Mouse (Mus musculus) bone marrow macrophage, adult 2 months (primary cell): ENCODE measurements around the gene Ndufb5. TPM values are rescaled to one million over a fixed set of nuclear protein-coding genes. Genes with fewer than 3 reads are reported as not detected.
A peak's percentile ranks its signal among the peaks of the same experiment; 100 is the strongest.
"Not testable (repeated sequence)": the region's sequence is repeated elsewhere in the genome, so short reads cannot be mapped to it uniquely, and the experiment has no call there.

Experiments used
- H3K27ac ChIP-seq: 2 replicates; pipeline ENCODE4 v1.5.1; 2012; ENCODE audit warnings: low read depth, low read length; ENCODE audit not compliant: insufficient read depth
- H3K4me1 ChIP-seq: 2 replicates; pipeline ENCODE4 v1.6.1; 2012; ENCODE audit warnings: low read length; ENCODE audit not compliant: control insufficient read depth, insufficient read depth
- H3K4me3 ChIP-seq: 2 replicates; pipeline ENCODE4 v1.5.1; 2012; ENCODE audit warnings: mild to moderate bottlenecking, low read length, moderate library complexity; ENCODE audit not compliant: insufficient read depth
- CTCF ChIP-seq: IDR thresholded peaks from 2 replicates; pipeline ENCODE4 v1.5.1; 2012; ENCODE audit warnings: low read depth, mild to moderate bottlenecking, low read length, moderate library complexity
- POLR2A ChIP-seq: IDR thresholded peaks from 2 replicates; pipeline ENCODE4 v1.6.1; 2012; ENCODE audit warnings: mild to moderate bottlenecking, low read depth, low read length, borderline replicate concordance
- polyA plus RNA-seq: library from polyadenylated mRNA; stranded (reverse); fragments of >200 nt; gene quantifications from 2 replicates; pipeline ENCODE4 v1.2.4, GENCODE M21; 2012; ENCODE audit not compliant: missing spikeins, insufficient read depth, insufficient read length

The Ndufb5 gene
- polyA plus RNA-seq, result 143 TPM in 2 replicates

DNA sequence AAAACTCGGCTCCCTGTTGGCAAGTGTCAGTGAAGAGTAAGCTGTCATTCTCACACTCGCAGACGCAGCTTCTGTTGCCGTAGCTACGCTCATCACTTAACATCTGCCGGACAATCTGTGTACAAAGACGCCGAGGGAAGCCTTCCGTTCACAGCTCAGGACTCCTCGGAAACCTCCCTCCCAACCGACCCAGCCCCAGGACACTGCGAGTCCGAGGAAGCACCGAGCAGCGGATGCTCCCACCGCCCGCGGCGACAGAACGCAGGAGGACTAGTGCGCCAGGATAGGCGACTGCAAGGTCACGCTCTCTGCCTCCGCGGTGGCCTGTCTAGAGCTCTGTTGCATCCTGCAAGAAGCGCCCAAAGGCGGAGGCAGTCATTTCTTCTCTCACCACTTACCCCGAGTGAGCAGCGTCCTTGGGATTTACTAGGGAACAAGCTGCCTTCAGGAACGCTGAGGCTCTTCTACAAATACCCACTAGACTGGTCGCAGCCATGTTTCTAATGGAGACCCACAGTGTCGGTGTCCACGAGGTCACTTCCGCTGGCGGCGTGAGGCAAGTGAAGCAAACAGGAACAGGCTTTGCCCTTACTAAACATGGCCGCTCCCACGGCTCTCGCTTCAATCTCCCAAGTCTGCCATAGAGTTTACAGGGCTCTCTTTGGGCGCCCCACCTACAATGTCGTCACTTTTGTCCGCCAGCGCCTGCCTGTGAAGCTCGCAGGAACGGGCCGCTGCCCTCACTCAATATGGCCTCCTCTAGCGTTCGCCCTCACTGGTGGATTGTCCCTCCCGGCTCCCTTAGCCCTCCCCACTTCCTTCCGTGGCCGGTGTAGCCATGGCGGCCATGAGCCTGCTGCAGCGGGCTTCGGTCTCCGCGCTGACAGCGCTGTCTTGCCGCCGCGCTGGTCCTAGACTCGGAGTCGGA is at the start of gene Ndufb5:
Gene Ndufb5, plus strand, starts transcription at position 747 of the 928 bp plus-strand sequence.
- peaks cover 9% of the 10 kb centered on the region for H3K4me1 ChIP-seq
- TF ChIP-seq CTCF (no peak), POLR2A (peak; percentile 14; the same call in 1 of the 2 replicates)
- peak within 1 kb of the TSS; percentile 76 for H3K27ac ChIP-seq
- peak within 1 kb of the TSS; percentile 97 for H3K4me3 ChIP-seq

DNA sequence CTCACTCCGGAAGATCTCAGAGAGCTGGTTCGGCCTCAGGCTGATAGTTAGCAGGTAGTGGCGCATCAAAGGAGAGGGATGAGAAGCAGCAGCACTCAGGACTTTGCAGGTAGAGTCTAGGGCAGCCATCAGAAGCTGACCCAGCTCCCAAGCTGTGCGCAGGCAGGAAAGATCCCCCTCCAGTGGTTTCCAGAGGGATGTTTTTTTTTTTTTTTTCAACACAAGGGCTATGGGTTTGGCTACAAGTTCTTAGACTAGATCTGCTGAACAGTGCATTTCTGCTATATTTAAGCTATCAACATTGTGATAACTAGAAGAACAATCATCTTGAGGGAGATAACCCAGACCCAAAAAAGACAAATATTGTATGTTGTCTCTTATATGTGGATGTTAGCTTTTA is 49.6 kb upstream of the Ndufb5 start:
- H3K4me3 ChIP-seq, result no peak overlapping the region
- no peak for TF ChIP-seq CTCF
- TF ChIP-seq POLR2A, result no peak
- H3K4me1 ChIP-seq, result no peaks in the 10 kb centered on the region
- no peak overlapping the region for H3K27ac ChIP-seq

GRCm38 (mm10) chr3:32689567-32689999 is 47.2 kb upstream of the Ndufb5 start:
- no peak overlapping the region for H3K4me3 ChIP-seq
- TF ChIP-seq CTCF (no peak), POLR2A (no peak)
- no peak overlapping the region for H3K27ac ChIP-seq
- no peaks in the 10 kb centered on the region for H3K4me1 ChIP-seq

- H3K4me3 ChIP-seq, result no peak overlapping the region
- H3K27ac ChIP-seq, result no peak overlapping the region
- H3K4me1 ChIP-seq, result no peaks in the 10 kb centered on the region
- TF ChIP-seq POLR2A (no peak), CTCF (no peak)
These were observed 46.8 kb upstream of the Ndufb5 start for GRCm38 (mm10) chr3:32690008-32690407.

DNA sequence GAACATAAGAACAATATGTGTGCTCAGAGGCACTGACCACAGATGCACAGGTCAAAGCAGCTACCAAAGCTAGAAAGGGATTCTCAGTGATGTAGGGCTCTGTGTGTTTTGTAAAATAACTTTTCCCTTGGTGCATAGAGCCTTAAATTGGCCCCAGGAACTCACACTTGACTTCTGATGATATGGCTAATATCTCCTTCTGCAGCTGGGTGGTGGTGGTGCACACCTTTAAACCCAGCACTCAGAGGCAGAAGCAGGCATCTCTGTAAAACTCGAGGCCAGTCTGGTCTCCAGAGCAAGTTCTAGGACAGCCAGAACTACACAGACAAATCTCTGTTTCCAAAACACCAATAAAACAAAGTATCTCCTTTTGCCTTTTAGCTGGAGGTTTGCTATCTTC is 45.9 kb upstream of the Ndufb5 start:
- no peak overlapping the region for H3K27ac ChIP-seq
- no peak overlapping the region for H3K4me3 ChIP-seq
- no peaks in the 10 kb centered on the region for H3K4me1 ChIP-seq
- TF ChIP-seq CTCF, result no peak

DNA sequence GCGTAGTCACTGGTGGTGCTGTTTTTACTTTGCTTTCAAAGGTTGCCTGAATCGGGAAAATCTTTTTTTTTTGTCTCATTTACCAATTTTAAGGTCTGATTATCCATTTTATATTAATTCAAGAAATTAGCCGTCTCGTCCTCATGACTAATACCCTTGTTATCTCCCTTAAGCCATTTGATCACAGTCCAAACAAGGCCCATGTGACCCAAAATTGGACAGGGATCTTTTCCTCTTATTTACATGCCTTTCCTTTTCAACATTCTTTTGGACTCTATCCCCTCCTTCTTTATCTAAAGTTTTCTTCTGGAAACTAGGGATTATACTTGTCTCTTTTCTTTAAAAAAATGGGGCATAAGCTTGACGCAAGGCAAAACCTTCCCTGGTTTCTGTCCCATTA is 44.9 kb upstream of the Ndufb5 start:
- no peak overlapping the region for H3K4me3 ChIP-seq
- no peak overlapping the region for H3K27ac ChIP-seq
- TF ChIP-seq CTCF (no peak), POLR2A (no peak)
- no peaks in the 10 kb centered on the region for H3K4me1 ChIP-seq

DNA sequence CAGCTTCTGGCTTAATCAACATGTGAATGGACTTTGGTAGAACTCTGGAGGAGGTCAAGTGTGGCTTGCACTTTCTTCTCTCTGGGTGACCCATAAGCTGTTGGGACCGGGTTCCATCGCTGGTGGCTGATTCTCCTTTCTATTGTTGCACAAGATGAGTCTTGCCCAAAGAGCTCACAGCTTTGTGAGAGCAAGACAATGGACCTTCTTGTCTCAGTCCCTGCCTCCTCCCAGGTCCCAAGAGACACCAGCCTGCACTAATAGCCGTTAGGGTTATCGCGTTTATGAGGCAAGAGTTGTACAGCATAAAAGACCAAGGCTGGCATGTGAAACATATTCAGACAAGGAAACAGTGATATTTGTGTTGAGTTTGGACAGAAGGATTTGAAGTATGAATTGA is 42.6 kb upstream of the Ndufb5 start:
- H3K4me3 ChIP-seq, result no peak overlapping the region
- TF ChIP-seq CTCF, result no peak
- TF ChIP-seq POLR2A, result no peak
- H3K27ac ChIP-seq, result no peak overlapping the region
- peaks cover 4% of the 10 kb centered on the region; the same call in 1 of the 2 replicates for H3K4me1 ChIP-seq

- TF ChIP-seq POLR2A (no peak), CTCF (no peak)
- H3K4me1 ChIP-seq, result peaks cover 4% of the 10 kb centered on the region; the same call in 1 of the 2 replicates
- H3K27ac ChIP-seq, result no peak overlapping the region
- no peak overlapping the region for H3K4me3 ChIP-seq
These were observed 41.8 kb upstream of the Ndufb5 start for GRCm38 (mm10) chr3:32694737-32695582.

DNA sequence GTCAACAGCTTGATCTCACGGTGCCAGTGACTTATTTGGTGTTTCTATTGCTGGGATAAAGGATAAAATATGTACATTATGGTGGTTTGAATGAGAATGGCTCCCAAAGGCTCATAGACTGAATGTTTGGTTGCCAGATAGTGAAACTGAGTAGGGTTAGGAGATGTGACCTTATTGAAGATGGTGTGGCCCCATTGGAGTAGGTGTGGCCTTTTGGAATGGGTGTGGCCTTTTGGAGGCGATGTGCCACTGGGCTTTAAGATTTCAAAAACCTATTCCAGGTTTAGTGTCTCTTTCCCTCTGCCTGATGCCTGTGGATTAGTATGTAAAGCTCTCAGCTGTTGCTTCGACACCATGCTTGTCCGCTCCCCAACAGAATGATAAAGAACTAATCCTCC is 41.2 kb upstream of the Ndufb5 start:
- TF ChIP-seq POLR2A (no peak), CTCF (no peak)
- no peak overlapping the region for H3K27ac ChIP-seq
- peaks cover 4% of the 10 kb centered on the region; the same call in 1 of the 2 replicates for H3K4me1 ChIP-seq
- H3K4me3 ChIP-seq, result no peak overlapping the region

- Histone ChIP-seq H3K4me1 (peaks cover 4% of the 10 kb centered on the region; the same call in 1 of the 2 replicates), H3K4me3 (no peak overlapping the region), H3K27ac (no peak overlapping the region)
- TF ChIP-seq POLR2A, result no peak
- peak; percentile 59 for TF ChIP-seq CTCF
These were observed 38.4 kb upstream of the Ndufb5 start for GRCm38 (mm10) chr3:32698228-32698863.

DNA sequence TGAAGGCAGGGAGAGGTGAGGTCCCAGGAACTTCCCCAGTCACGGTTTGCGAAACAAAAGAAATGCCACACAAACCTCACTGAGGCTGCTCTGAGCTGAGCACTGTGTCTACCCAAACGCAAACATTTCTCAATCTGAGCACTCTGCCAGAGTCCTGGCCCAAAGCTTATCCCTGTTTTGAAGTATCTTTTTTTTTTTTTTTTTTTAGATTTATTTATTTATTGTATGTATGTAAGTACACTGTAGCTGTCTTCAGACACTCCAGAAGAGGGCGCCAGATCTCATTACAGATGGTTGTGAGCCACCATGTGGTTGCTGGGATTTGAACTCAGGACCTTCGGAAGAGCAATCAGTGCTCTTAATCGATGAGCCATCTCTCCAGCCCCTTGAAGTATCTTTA is 32.8 kb upstream of the Ndufb5 start:
- not testable (repeated sequence) for H3K4me1 ChIP-seq, H3K4me3 ChIP-seq, H3K27ac ChIP-seq

- H3K4me3 ChIP-seq, H3K4me1 ChIP-seq, H3K27ac ChIP-seq: not testable (repeated sequence)
These were observed 32.2 kb upstream of the Ndufb5 start for GRCm38 (mm10) chr3:32704632-32705031.

GRCm38 (mm10) chr3:32705647-32706348 is 31.0 kb upstream of the Ndufb5 start, which contains the start of gene Actl6a:
Gene Actl6a (plus strand): TSS chr3:32706298.
- not testable (repeated sequence) for H3K27ac ChIP-seq, H3K4me1 ChIP-seq, H3K4me3 ChIP-seq
